Mouse (Mus musculus) G1E (cell line): ENCODE measurements around the gene Hhip. TPM values are rescaled to one million over a fixed set of nuclear protein-coding genes. Genes with fewer than 3 reads are reported as not detected.

ENCODE experiments used
- ATAC-seq: 2 replicates; pipeline ENCODE4 v1.8.0; 2016; ENCODE audit warnings: mild to moderate bottlenecking; ENCODE audit not compliant: insufficient number of reproducible peaks, poor library complexity, low FRiP score, severe bottlenecking; ENCODE audit errors: extremely low read depth
- DNase-seq: peaks from one replicate; pipeline ENCODE4 v3.0.0; 2012; ENCODE audit warnings: low spot score
- H3K27me3 ChIP-seq: 2 replicates; pipeline ENCODE4 v1.6.1; 2012; ENCODE audit warnings: mild to moderate bottlenecking, low read length, inconsistent platforms; ENCODE audit not compliant: insufficient read depth
- H3K36me3 ChIP-seq: replicated peaks from 2 replicates; pipeline ENCODE3; 2012; ENCODE audit warnings: mild to moderate bottlenecking, inconsistent platforms
- H3K4me1 ChIP-seq: 2 replicates; pipeline ENCODE4 v1.6.1; 2012; ENCODE audit warnings: low read depth, low read length, inconsistent platforms, mixed read lengths; ENCODE audit not compliant: insufficient read depth
- H3K4me3 ChIP-seq: 2 replicates; pipeline ENCODE4 v1.5.1; 2012; ENCODE audit warnings: low read depth, mild to moderate bottlenecking, inconsistent platforms, low read length, moderate library complexity, mixed read lengths
- H3K9me3 ChIP-seq: replicated peaks from 2 replicates; pipeline ENCODE4 v1.6.1; 2012; ENCODE audit warnings: inconsistent platforms
- GATA1 ChIP-seq: IDR thresholded peaks from 2 replicates; pipeline ENCODE4 v1.6.1; 2012; ENCODE audit warnings: borderline replicate concordance, low read length, inconsistent platforms, mixed read lengths
- TAL1 ChIP-seq: conservative IDR thresholded peaks from 2 replicates; pipeline ENCODE4 v1.6.1; 2012; ENCODE audit warnings: low read depth, low read length, inconsistent platforms, mixed read lengths
- polyA plus RNA-seq: library from polyadenylated mRNA; stranded (reverse); fragments of >175 nt; gene quantifications from 2 replicates; pipeline ENCODE4 v1.2.3, GENCODE M21; 2012
- total RNA-seq, 2 experiments: library from RNA; stranded (forward) in 1 of 2; stranded (reverse) in 1 of 2; fragments of 200-1000 nt in 1 of 2; fragments of >200 nt in 1 of 2; fragmentation: Nextera tagmentation in 1 of 2; gene quantifications; 2 replicates each; pipeline ENCODE4 v1.2.3; 2014 to 2017

Gene Hhip
- total and polyA plus RNA-seq, 3 experiments = 0.05 TPM; not detected in 2

DNA sequence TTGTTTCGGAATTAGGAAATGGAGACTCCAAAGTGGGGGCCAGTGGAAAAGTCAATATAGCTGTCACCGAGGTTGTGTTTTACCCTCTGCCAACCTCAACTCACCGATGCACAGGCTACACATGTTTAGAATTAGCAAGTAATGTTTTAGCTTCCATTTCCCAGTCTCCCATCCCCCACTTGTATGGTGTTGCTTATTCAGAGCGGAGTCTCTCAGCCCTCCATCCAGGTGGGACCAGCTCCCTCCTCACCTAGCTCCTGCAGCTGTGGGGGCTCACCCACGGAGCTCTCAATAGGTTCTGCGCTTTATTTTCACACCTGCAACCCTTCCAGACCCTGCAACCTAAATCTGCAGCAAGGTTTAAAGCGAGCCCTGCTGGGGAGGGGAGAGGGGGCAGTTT, 140.6 kb downstream of the Hhip start:
- Histone ChIP-seq H3K9me3 (no peaks in the 10 kb centered on the region), H3K27me3 (no peaks in the 10 kb centered on the region), H3K4me3 (no peak overlapping the region), H3K4me1 (no peaks in the 10 kb centered on the region), H3K36me3 (no peaks in the 10 kb centered on the region)
- no peak for ATAC-seq
- TF ChIP-seq TAL1 (no peak), GATA1 (no peak)
- no peak for DNase-seq
